Mouse (Mus musculus) liver, adult 2 months (tissue): ENCODE results near the gene Arhgap18.

ENCODE experiments used
- CTCF ChIP-seq: fragments of 200-500 bp; IDR thresholded peaks from 2 replicates; pipeline ENCODE4 v1.5.1; 2011; ENCODE audit warnings: low read depth, low read length, control low read depth
- POLR2A ChIP-seq: fragments of 200-500 bp; IDR thresholded peaks from 2 replicates; pipeline ENCODE4 v1.6.1; 2011; ENCODE audit warnings: low read length, control low read depth; ENCODE audit not compliant: insufficient read depth; ENCODE audit errors: extremely low read depth

DNA sequence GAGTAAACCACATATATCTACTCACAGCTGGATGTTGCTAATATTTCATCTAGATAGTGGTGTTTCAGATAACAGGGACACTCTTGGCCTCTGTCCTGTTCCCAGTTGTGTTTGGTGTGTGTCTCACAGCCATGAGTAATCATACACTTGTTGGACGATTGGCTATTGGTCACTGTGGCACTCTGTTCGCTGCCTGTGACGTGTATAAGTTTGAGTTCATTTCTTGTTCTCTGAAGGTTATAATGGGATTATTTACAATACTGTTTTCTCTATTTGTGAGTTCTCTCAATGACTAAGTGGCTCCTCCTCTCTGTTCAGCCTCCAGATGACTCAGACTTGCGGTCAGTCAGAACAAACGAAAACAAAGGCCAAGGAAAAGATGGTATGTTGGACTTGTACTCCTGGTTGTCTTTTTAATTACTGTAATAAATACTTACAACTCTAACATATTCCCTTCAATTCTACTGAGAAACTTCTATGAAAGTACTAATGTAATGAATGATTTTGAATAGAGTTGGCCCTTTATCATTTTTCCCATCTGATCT, 101.4 kb downstream of the Arhgap18 start:
- TF ChIP-seq CTCF (no peak), POLR2A (no peak)
